Mouse (Mus musculus) lung, postnatal 0 days (tissue): ENCODE measurements around the gene RPS10-NUDT3. TPM values are rescaled to one million over a fixed set of nuclear protein-coding genes. Genes with fewer than 3 reads are reported as not detected.
A peak's percentile ranks its signal among the peaks of the same experiment; 100 is the strongest.

Source experiments
- ATAC-seq: fragments of 200-750 bp; cut with Nextera tagmentation; 2 replicates; pipeline ENCODE4 v1.8.0; 2017; ENCODE audit warnings: moderate library complexity
- DNase-seq: peaks from one replicate; pipeline ENCODE4 v3.0.0-alpha.2; 2016; ENCODE audit warnings: low spot score
- H3K27ac ChIP-seq: fragments of 300-500 bp; sonication (generic); 2 replicates; pipeline ENCODE4 v1.5.1; 2014; ENCODE audit warnings: antibody characterized with exemption, mild to moderate bottlenecking, low read length, mixed read lengths
- H3K27me3 ChIP-seq: fragments of 300-500 bp; sonication (generic); replicated peaks from 2 replicates; pipeline ENCODE4 v1.6.1; 2014; ENCODE audit warnings: low read length, mixed read lengths; ENCODE audit not compliant: insufficient read depth
- H3K36me3 ChIP-seq: fragments of 300-500 bp; sonication (generic); 2 replicates; pipeline ENCODE4 v1.6.1; 2014; ENCODE audit warnings: low read length, mixed read lengths; ENCODE audit not compliant: insufficient read depth
- H3K4me1 ChIP-seq: fragments of 300-500 bp; sonication (generic); 2 replicates; pipeline ENCODE4 v1.6.1; 2014; ENCODE audit warnings: antibody characterized with exemption, low read depth, low read length, mixed read lengths; ENCODE audit not compliant: insufficient read depth
- H3K4me2 ChIP-seq: fragments of 300-500 bp; sonication (generic); replicated peaks from 2 replicates; pipeline ENCODE4 v1.6.1; 2014; ENCODE audit warnings: low read depth, mild to moderate bottlenecking, low read length, moderate library complexity, mixed read lengths
- H3K4me3 ChIP-seq: fragments of 300-500 bp; sonication (generic); 2 replicates; pipeline ENCODE4 v1.5.1; 2014; ENCODE audit warnings: low read depth, low read length
- H3K9ac ChIP-seq: fragments of 300-500 bp; sonication (generic); replicated peaks from 2 replicates; pipeline ENCODE4 v1.6.1; 2014; ENCODE audit warnings: low read depth, mild to moderate bottlenecking
- H3K9me3 ChIP-seq: fragments of 300-500 bp; sonication (generic); 2 replicates; pipeline ENCODE4 v1.6.1; 2016; ENCODE audit warnings: low read length, mixed read lengths
- CTCF ChIP-seq: IDR thresholded peaks from 2 replicates; pipeline ENCODE4 v1.5.1; 2016; ENCODE audit warnings: antibody characterized with exemption, mild to moderate bottlenecking
- EP300 ChIP-seq: IDR thresholded peaks from 2 replicates; pipeline ENCODE4 v1.6.1; 2016; ENCODE audit warnings: antibody characterized with exemption, mild to moderate bottlenecking, control low read depth
- whole genome bisulfite sequencing: fragments of 180-500 bp; shearing (Covaris S2); extraction: QIAGEN DNeasy Blood & Tissue Kit; methylation state at CpG from one replicate; pipeline ENCODE4 v1.1.7; 2014; 5-methylcytosine and 5-hydroxymethylcytosine counted together
- polyA plus RNA-seq: library from polyadenylated mRNA; unstranded; fragments of >200 nt; fragmentation: Nextera tagmentation; extraction: Ambion mirVana; gene quantifications from 2 replicates; pipeline ENCODE4 v1.2.1, GENCODE M21; 2015

Gene RPS10-NUDT3
- polyA plus RNA-seq, 1 experiment from 2014 or later, result not detected

DNA sequence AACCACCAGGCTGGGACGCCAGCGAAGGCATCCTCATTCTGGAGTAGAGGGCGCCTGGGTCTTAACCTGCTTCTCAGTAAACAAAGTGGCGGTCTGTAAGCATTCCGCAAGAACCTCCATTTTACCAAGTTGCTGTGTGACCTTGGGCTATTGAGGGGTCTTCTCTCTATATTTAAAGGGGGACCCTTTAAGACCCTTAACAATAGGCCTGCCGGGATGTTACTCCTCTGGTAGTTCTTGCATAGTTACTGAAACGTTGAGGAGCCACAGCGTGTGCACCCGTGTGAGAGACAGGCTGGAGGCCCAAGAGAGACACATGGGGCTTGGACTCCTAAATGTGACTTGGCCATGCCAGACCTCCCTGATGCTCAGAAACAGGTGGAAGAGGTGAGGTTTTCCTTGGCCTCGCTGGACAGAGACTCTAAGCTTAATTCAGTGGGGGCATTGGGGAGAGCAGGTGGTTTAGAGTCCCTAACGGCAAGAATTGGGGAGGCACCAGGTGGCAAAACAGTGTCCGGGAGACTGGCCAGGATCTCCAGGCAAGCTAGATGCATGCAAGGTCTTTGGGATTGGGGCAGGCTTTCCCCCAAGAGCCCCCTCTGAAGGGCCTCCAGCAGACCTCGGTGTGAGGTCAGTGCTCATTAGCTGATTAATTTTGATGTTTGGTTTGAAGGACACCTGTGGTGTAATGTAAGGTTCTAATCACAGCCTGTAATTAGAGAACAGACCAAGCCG is 76.9 kb downstream of the RPS10-NUDT3 start:
- TF ChIP-seq CTCF, result no peak
- H3K4me2 ChIP-seq, result peak overlapping the region; percentile 98
- H3K4me1 ChIP-seq, result peaks cover 6% of the 10 kb centered on the region; the same call in 1 of the 2 replicates
- H3K27ac ChIP-seq, result no peak overlapping the region
- WGBS, result 9% methylated on average over 14 of the region's 14 CpGs
- no peaks in the 10 kb centered on the region for H3K36me3 ChIP-seq
- peak overlapping the region; percentile 76 for H3K4me3 ChIP-seq
- H3K9me3 ChIP-seq, result no peaks in the 10 kb centered on the region
- H3K9ac ChIP-seq, result peak overlapping the region; percentile 78; the same call in 1 of the 2 replicates
- DNase-seq, result no peak
- H3K27me3 ChIP-seq, result no peaks in the 10 kb centered on the region
- no peak for ATAC-seq

- 2% methylated on average over 47 of the region's 75 CpGs for WGBS
- Histone ChIP-seq H3K4me2 (peak overlapping the region; percentile 98), H3K4me1 (peaks cover 6% of the 10 kb centered on the region; the same call in 1 of the 2 replicates), H3K27me3 (no peaks in the 10 kb centered on the region), H3K4me3 (peak overlapping the region; percentile 76), H3K27ac (peak overlapping the region; percentile 92), H3K36me3 (no peaks in the 10 kb centered on the region), H3K9ac (peak overlapping the region; percentile 78), H3K9me3 (no peaks in the 10 kb centered on the region)
- TF ChIP-seq EP300, result no peak
- TF ChIP-seq CTCF, result peak; percentile 26; the same call in 1 of the 2 replicates
- ATAC-seq (peak; percentile 12), DNase-seq (peak; percentile 68)
These were observed 77.7 kb downstream of the RPS10-NUDT3 start for GRCm38 (mm10) chr17:27557181-27557926.

DNA sequence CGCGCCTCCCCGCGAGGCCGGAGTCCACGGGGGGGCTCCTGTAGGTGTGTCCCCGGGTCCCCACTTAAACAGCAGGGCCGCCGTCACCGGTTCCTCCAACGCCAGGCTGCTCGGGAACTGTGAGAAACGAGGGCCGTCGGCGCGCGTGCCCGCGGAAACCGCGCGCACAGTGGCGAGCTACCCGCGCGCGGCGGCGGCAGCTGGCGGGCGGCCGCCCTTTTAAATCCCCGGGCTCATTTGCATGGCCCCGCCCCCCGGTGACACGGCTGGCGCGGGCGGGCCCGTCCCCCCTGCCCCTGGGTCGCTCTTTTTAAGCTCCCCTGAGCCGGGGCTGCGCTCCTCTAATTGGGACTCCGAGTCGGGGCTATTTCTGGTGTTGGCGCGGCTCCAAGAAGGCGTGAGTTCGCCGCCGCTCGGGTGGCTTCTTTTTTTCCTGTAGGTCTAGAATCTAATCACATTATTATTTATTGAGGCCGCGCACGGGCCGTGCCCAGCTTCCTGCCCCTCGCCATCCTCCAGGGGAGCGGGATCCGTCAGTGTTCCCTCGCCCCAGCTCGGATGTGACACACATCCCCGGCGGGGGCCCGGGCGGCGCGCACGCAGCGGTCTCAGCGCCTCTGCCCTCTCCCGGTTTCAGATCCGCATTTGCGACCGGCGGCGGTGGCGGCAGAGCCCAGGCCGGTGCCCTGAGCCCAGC is 78.6 kb downstream of the RPS10-NUDT3 start, which contains the start of gene Hmga1:
TSS of gene Hmga1 (plus strand) at position 183 of the 697 bp plus-strand sequence.
- DNase-seq (peak; percentile 94), ATAC-seq (peak; percentile 76)
- no peak for TF ChIP-seq EP300
- TF ChIP-seq CTCF, result peak; percentile 4; the same call in 1 of the 2 replicates
- peak within 1 kb of the TSS; percentile 98 for H3K4me2 ChIP-seq
- no peaks in the 10 kb centered on the region for H3K27me3 ChIP-seq
- WGBS, result 3% methylated on average over 68 of the region's 79 CpGs
- peak within 1 kb of the TSS; percentile 92 for H3K27ac ChIP-seq
- peak within 1 kb of the TSS; percentile 76 for H3K4me3 ChIP-seq
- no peaks in the 10 kb centered on the region for H3K36me3 ChIP-seq
- H3K9ac ChIP-seq, result peak within 1 kb of the TSS; percentile 78
- peaks cover 6% of the 10 kb centered on the region; the same call in 1 of the 2 replicates for H3K4me1 ChIP-seq
- H3K9me3 ChIP-seq, result no peaks in the 10 kb centered on the region

DNA sequence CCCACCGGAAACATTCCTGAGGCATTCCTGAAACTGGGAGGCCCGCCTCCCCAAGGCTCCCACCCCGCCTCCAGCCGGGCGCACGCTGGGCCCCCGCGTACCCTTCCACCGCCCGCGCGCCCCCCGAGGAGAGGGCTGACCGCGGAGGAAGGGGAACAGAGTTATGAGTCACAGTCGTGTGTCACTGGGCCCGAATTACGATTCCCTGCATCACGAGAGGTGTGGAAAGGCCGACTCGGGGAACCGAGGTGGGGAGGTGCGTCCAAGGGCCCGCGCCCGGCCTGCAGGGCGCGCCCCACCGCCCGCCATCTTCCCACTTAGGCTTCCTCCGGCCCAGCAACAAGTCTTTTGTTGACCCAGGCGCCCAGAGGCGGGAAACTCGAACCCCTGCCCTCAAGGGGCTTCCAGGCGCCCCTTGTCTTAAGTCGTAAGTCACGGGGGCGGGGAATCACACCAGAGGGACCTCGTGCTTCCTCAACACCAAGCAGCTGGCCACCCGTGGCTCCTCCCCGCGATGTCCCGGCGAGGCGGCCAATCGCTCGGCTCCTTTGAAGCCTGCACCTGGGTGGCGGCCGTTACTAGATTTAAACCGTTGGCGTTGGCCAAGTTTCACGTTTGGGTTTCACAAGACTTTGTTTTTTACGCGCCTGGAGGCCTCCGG is 79.4 kb downstream of the RPS10-NUDT3 start:
- H3K4me1 ChIP-seq, result peaks cover 6% of the 10 kb centered on the region; the same call in 1 of the 2 replicates
- H3K4me3 ChIP-seq, result peak overlapping the region; percentile 76
- TF ChIP-seq CTCF, result peak; percentile 33; the same call in 1 of the 2 replicates
- 0 out of 2 replicates have a peak, but pooled peaks have one; percentile 22 for TF ChIP-seq EP300
- no peaks in the 10 kb centered on the region for H3K36me3 ChIP-seq
- under 1% methylated on average over 45 of the region's 55 CpGs for WGBS
- no peaks in the 10 kb centered on the region for H3K9me3 ChIP-seq
- DNase-seq (peak; percentile 93), ATAC-seq (peak; percentile 71)
- H3K9ac ChIP-seq, result peak overlapping the region; percentile 78
- H3K27me3 ChIP-seq, result no peaks in the 10 kb centered on the region
- peak overlapping the region; percentile 98 for H3K4me2 ChIP-seq
- peak overlapping the region; percentile 92 for H3K27ac ChIP-seq

DNA sequence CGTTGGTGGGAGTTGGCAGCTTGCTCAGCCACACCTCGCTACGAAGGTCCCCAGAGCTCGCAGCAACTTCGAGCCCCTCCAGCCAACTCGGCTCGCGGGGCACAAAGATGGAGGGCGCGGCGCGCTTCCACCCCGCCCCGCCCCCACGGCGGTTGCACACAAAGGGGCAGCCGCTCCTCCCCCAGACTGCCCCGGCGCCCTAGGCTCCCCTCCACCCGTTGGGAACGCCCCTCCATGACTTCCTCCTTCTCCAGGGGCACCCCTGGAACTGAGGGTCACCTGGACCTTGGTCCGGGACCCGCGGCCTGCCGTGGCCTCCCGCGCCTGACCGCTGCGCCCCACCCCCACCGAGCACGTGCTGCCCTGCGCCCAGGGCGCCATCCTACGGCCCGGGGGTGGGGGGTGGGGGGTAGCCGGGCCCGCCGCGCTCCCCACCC is 79.9 kb downstream of the RPS10-NUDT3 start:
- H3K4me2 ChIP-seq, result peak overlapping the region; percentile 98
- H3K9me3 ChIP-seq, result no peaks in the 10 kb centered on the region
- no peak for TF ChIP-seq CTCF
- TF ChIP-seq EP300, result no peak
- H3K4me1 ChIP-seq, result peaks cover 6% of the 10 kb centered on the region; the same call in 1 of the 2 replicates
- WGBS, result under 1% methylated on average over 21 of the region's 39 CpGs
- H3K27me3 ChIP-seq, result no peaks in the 10 kb centered on the region
- peak overlapping the region; percentile 78 for H3K9ac ChIP-seq
- ATAC-seq (peak; percentile 32), DNase-seq (peak; percentile 72)
- no peaks in the 10 kb centered on the region for H3K36me3 ChIP-seq
- H3K27ac ChIP-seq, result peak overlapping the region; percentile 92
- H3K4me3 ChIP-seq, result peak overlapping the region; percentile 76
